Mouse (Mus musculus) liver, postnatal 0 days (tissue): ENCODE data around the gene Prrc2a.

Source experiments
- CTCF ChIP-seq: sonication (generic); IDR thresholded peaks from 2 replicates; pipeline ENCODE4 v1.5.1; 2016; ENCODE audit warnings: antibody characterized with exemption, low read depth
- EP300 ChIP-seq: IDR thresholded peaks from 2 replicates; pipeline ENCODE4 v1.6.1; 2016; ENCODE audit warnings: antibody characterized with exemption, low read depth, mild to moderate bottlenecking

DNA sequence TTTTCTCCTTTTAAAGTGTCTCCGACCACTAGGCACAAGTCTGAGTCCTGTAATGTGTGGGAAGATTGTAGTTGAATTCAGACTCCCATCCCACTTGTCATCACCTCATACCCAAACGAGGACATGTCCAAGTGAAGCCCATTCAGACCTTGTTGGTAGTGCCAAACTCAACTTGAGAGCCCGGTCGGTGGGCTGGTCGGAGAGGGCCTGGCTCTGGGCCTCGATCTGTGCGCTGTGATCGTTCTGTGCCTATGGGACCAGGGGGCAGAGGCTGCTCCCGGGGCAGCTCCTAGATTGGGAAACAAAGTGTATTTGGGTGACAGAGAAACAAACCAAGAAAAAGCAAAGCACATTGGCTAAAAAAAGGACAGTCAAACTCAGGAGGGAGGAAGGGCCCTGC is 11.6 kb downstream of the Prrc2a start:
- TF ChIP-seq CTCF (no peak), EP300 (no peak)
